Mouse (Mus musculus) mouse trophoblast stem cell (cell line): ENCODE results near the gene Gm20914.
"Not testable (repeated sequence)": the region's sequence is repeated elsewhere in the genome, so short reads cannot be mapped to it uniquely, and the experiment has no call there.

ENCODE experiments used
- in situ Hi-C, 2 experiments: fragments of 300-500 bp; cut with MseI, MboI; formaldehyde crosslinking; loops; 2 replicates in 1 of 2; 3 replicates in 1 of 2; pipeline ENCODE4 v1.15.1; 2025

The Gm20914 gene

GRCm38 (mm10) chrY:5725678-5726077 lies at the start of gene Gm20914:
TSS of gene Gm20914 (plus strand) at chrY:5725978.
- in situ Hi-C loops: not testable (repeated sequence)
